8 mouse cellular contexts compared by ENCODE assay signal in genomic region chr7:126860987-126861386, GRCm38 (mm10). TPM values are rescaled to one million over a fixed set of nuclear protein-coding genes. Genes with fewer than 3 reads are reported as not detected.
DNase-seq lines count a peak whose midpoint lies in the region; ATAC-seq and TF ChIP-seq lines count a peak whose summit lies in the region.

No protein-coding gene starts in this region.

- no peaks in the 10 kb centered on the region for H3K9me3 ChIP-seq in limb, embryonic 14.5 days (ENCODE audit: control insufficient read depth, low read length)
- H3K9me3 ChIP-seq in stomach, embryonic 15.5 days, result no peaks in the 10 kb centered on the region

- no peak for TF ChIP-seq POLR2A in cerebellum, adult 2 months (IDR thresholded peaks at IDR 0.05; ENCODE audit: borderline replicate concordance, insufficient read depth, low read length)
- no peak for TF ChIP-seq POLR2A in spleen, adult 2 months (IDR thresholded peaks at IDR 0.05; ENCODE audit: low read depth, low read length)
- no peak for TF ChIP-seq POLR2A in limb, embryonic 14.5 days (IDR thresholded peaks at IDR 0.05; ENCODE audit: borderline replicate concordance, extremely low read depth, insufficient read depth, insufficient read length)

- WGBS in cerebellum, adult 2 months, result 53% methylated on average over 5 of the region's 5 CpGs
- 40% methylated on average over 5 of the region's 5 CpGs for WGBS in spleen, adult 2 months
- WGBS in limb, embryonic 14.5 days, result 67% methylated on average over 5 of the region's 5 CpGs
- WGBS in stomach, embryonic 15.5 days, result 61% methylated on average over 5 of the region's 5 CpGs

- peaks cover 11% of the 10 kb centered on the region for H3K36me3 ChIP-seq in spleen, adult 2 months (ENCODE audit: control insufficient read depth, insufficient read depth, low read length)
- peaks cover 60% of the 10 kb centered on the region for H3K36me3 ChIP-seq in limb, embryonic 14.5 days (ENCODE audit: control insufficient read depth, insufficient read depth, low read length)
- H3K36me3 ChIP-seq in stomach, embryonic 15.5 days, result peaks cover 24% of the 10 kb centered on the region; the same call in 1 of the 2 replicates

- no peaks in the 10 kb centered on the region for H3K27me3 ChIP-seq in cerebellum, adult 2 months (ENCODE audit: control insufficient read depth, insufficient read depth, low read length)
- no peaks in the 10 kb centered on the region for H3K27me3 ChIP-seq in spleen, adult 2 months (ENCODE audit: control insufficient read depth, insufficient read depth, low read length)
- H3K27me3 ChIP-seq in limb, embryonic 14.5 days (ENCODE audit: control insufficient read depth, insufficient read depth, low read length), result no peaks in the 10 kb centered on the region
- H3K27me3 ChIP-seq in stomach, embryonic 15.5 days (replicated peaks), result no peaks in the 10 kb centered on the region

- peak overlapping the region; percentile 76 for H3K9ac ChIP-seq in limb, embryonic 14.5 days (ENCODE audit: low read depth, low read length, severe bottlenecking)
- peak overlapping the region; percentile 57 for H3K9ac ChIP-seq in stomach, embryonic 15.5 days

- no peak for ATAC-seq in limb, embryonic 14.5 days (ENCODE audit: low FRiP score, low read depth)
- no peak for ATAC-seq in stomach, embryonic 15.5 days (ENCODE audit: insufficient read depth, low FRiP score, low read depth)

- H3K27ac ChIP-seq in cerebellum, adult 2 months (ENCODE audit: insufficient read depth, low read length), result no peak overlapping the region
- H3K27ac ChIP-seq in spleen, adult 2 months (ENCODE audit: insufficient read depth, low read length), result no peak overlapping the region; the same call in 1 of the 2 replicates
- no peak overlapping the region; the same call in 1 of the 2 replicates for H3K27ac ChIP-seq in limb, embryonic 14.5 days (replicated peaks; ENCODE audit: low read depth, low read length)
- peak overlapping the region; percentile 90; the same call in 1 of the 2 replicates for H3K27ac ChIP-seq in stomach, embryonic 15.5 days

- peak overlapping the region; percentile 91 for H3K4me2 ChIP-seq in limb, embryonic 14.5 days (replicated peaks; ENCODE audit: low read depth, low read length, severe bottlenecking)
- peak overlapping the region; percentile 90 for H3K4me2 ChIP-seq in stomach, embryonic 15.5 days

- DNase-seq in cerebellum, adult 2 months, result no peak
- DNase-seq in cerebellum, adult 11-12 months, result no peak
- DNase-seq in spleen, adult 2 months (ENCODE audit: low read depth in 1 of 2, low spot score in 2 of 2), result no peak
- DNase-seq in spleen, postnatal 10 days (ENCODE audit: low spot score in 2 of 2), result no peak
- no peak for DNase-seq in limb, embryonic 14.5 days (ENCODE audit: low spot score)
- no peak for DNase-seq in cerebellum, adult 9-11 months
- DNase-seq in B cell, adult 2 months, result no peak

- H3K4me3 ChIP-seq in cerebellum, adult 2 months (replicated peaks; ENCODE audit: insufficient read depth, low read depth, low read length), result peak overlapping the region; percentile 96
- H3K4me3 ChIP-seq in spleen, adult 2 months (ENCODE audit: extremely low read depth, insufficient read depth, insufficient read length), result peak overlapping the region; percentile 76
- peak overlapping the region; percentile 77 for H3K4me3 ChIP-seq in limb, embryonic 14.5 days (replicated peaks; ENCODE audit: low read length)
- peak overlapping the region; percentile 71 for H3K4me3 ChIP-seq in stomach, embryonic 15.5 days (replicated peaks)

- TF ChIP-seq CTCF in cerebellum, adult 2 months (IDR thresholded peaks at IDR 0.05; ENCODE audit: borderline replicate concordance, insufficient read depth, low read depth, low read length), result no peak
- TF ChIP-seq CTCF in spleen, adult 2 months (IDR thresholded peaks at IDR 0.05; ENCODE audit: extremely low read depth, insufficient read depth, insufficient read length, insufficient replicate concordance), result no peak

- peaks cover 12% of the 10 kb centered on the region; the same call in 1 of the 2 replicates for H3K4me1 ChIP-seq in cerebellum, adult 2 months (ENCODE audit: control insufficient read depth, insufficient read depth, low read length)
- H3K4me1 ChIP-seq in spleen, adult 2 months (ENCODE audit: control insufficient read depth, insufficient read depth, insufficient read length), result no peaks in the 10 kb centered on the region; the same call in 1 of the 2 replicates
- peaks cover 19% of the 10 kb centered on the region for H3K4me1 ChIP-seq in limb, embryonic 14.5 days (ENCODE audit: control insufficient read depth, insufficient read depth, low read length)
- peaks cover 27% of the 10 kb centered on the region for H3K4me1 ChIP-seq in stomach, embryonic 15.5 days

RNA-seq across cellular contexts. Expression of gene Hirip3, which starts 0.8 kb away (rescaled TPM):
- 60.9 and 63.1 TPM in 2 replicates for polyA plus RNA-seq in cerebellum, adult 2 months (2012; rRNA removed)
- 7.4 and 8.6 TPM in 2 replicates for polyA plus RNA-seq in spleen, adult 2 months (2012; rRNA removed)
- polyA plus RNA-seq in limb, embryonic 14.5 days (2012; rRNA removed), result 55.1 and 120 TPM in 2 replicates
- 15.2 and 16.1 TPM in 2 replicates for polyA plus RNA-seq in limb, embryonic 14.5 days (2014; fragmentation: Nextera tagmentation; extraction: Ambion mirVana)
- 28.5 and 28.8 TPM in 2 replicates for polyA plus RNA-seq in stomach, embryonic 15.5 days (2015; fragmentation: Nextera tagmentation; extraction: Ambion mirVana)

RNA-seq across cellular contexts. Expression of gene Ino80e, which starts 1.2 kb away (rescaled TPM):
- polyA plus RNA-seq in cerebellum, adult 2 months (2012; rRNA removed), result 67.3 and 67.6 TPM in 2 replicates
- polyA plus RNA-seq in spleen, adult 2 months (2012; rRNA removed), result 40.1 and 56.0 TPM in 2 replicates
- 84.3 and 89.8 TPM in 2 replicates for polyA plus RNA-seq in limb, embryonic 14.5 days (2012; rRNA removed)
- 86.7 TPM in 2 replicates for polyA plus RNA-seq in limb, embryonic 14.5 days (2014; fragmentation: Nextera tagmentation; extraction: Ambion mirVana)
- 60.1 and 68.3 TPM in 2 replicates for polyA plus RNA-seq in stomach, embryonic 15.5 days (2015; fragmentation: Nextera tagmentation; extraction: Ambion mirVana)

RNA-seq across cellular contexts. Expression of gene Doc2a, which starts 13.8 kb away (rescaled TPM):
- 9.7 and 12.1 TPM in 2 replicates for polyA plus RNA-seq in cerebellum, adult 2 months (2012; rRNA removed)
- not detected in 2 replicates for polyA plus RNA-seq in spleen, adult 2 months (2012; rRNA removed)
- polyA plus RNA-seq in limb, embryonic 14.5 days (2012; rRNA removed), result 1.3 and 2.8 TPM in 2 replicates
- 0.76 and 0.92 TPM in 2 replicates for polyA plus RNA-seq in limb, embryonic 14.5 days (2014; fragmentation: Nextera tagmentation; extraction: Ambion mirVana)
- polyA plus RNA-seq in stomach, embryonic 15.5 days (2015; fragmentation: Nextera tagmentation; extraction: Ambion mirVana), result 0.62 and 0.74 TPM in 2 replicates

RNA-seq across cellular contexts. Expression of gene Taok2, which starts 23.5 kb away (rescaled TPM):
- polyA plus RNA-seq in cerebellum, adult 2 months (2012; rRNA removed), result 107 and 108 TPM in 2 replicates
- 97.0 and 109 TPM in 2 replicates for polyA plus RNA-seq in spleen, adult 2 months (2012; rRNA removed)
- polyA plus RNA-seq in limb, embryonic 14.5 days (2012; rRNA removed), result 106 and 121 TPM in 2 replicates
- polyA plus RNA-seq in limb, embryonic 14.5 days (2014; fragmentation: Nextera tagmentation; extraction: Ambion mirVana), result 28.5 and 37.1 TPM in 2 replicates
- polyA plus RNA-seq in stomach, embryonic 15.5 days (2015; fragmentation: Nextera tagmentation; extraction: Ambion mirVana), result 38.3 and 40.1 TPM in 2 replicates

RNA-seq across cellular contexts. Expression of gene 4930451I11Rik, which starts 29.5 kb away (rescaled TPM):
- not detected in 2 replicates for polyA plus RNA-seq in cerebellum, adult 2 months (2012; rRNA removed)
- polyA plus RNA-seq in spleen, adult 2 months (2012; rRNA removed), result not detected in 2 replicates
- polyA plus RNA-seq in limb, embryonic 14.5 days (2012; rRNA removed), result not detected in 2 replicates
- not detected in 2 replicates for polyA plus RNA-seq in limb, embryonic 14.5 days (2014; fragmentation: Nextera tagmentation; extraction: Ambion mirVana)
- polyA plus RNA-seq in stomach, embryonic 15.5 days (2015; fragmentation: Nextera tagmentation; extraction: Ambion mirVana), result not detected in 2 replicates
